Mouse (Mus musculus) retina, postnatal 7 days (tissue): ENCODE results near the gene Tmed9.

Experiments
- DNase-seq: peaks from one replicate; pipeline ENCODE4 v3.0.0-alpha.2; 2012; ENCODE audit warnings: low read depth, low spot score

Gene Tmed9

GRCm38 (mm10) chr13:55573432-55573831 is at the start of gene Tmed9:
Tmed9 (plus strand) TSS chr13:55573732.
- no peak for DNase-seq

DNA sequence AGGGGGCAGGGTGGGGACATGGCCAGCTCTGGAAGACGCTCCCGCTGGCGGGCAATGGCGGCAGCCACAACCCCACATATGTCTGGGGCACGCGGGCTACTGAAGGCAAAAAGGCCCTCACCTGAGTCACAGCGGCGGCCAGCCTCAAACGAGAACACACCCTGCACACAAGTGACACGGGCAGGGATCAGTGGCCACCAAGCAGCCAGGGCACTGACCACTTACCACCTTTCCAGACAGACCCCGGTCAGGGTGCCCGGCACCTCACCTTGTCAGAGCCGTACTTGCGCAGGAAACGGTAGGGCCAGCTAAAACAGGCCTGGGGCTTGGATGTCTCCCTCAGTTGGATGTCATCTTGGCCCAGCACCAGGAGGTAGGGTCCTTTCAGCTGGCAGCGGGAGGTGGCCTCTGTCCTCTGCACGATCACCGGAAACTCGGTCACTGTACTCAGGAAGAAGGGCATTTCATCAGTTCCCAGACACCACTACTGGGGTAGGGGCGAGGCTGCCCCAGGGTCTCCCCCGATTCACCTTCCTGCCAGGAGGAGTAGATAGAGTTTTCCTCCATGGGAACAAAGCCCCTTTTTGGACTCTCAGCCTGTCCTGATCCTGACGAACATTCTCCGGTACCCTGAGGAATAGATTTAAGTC is 49.5 kb upstream of the Tmed9 start:
- DNase-seq = no peak

DNA sequence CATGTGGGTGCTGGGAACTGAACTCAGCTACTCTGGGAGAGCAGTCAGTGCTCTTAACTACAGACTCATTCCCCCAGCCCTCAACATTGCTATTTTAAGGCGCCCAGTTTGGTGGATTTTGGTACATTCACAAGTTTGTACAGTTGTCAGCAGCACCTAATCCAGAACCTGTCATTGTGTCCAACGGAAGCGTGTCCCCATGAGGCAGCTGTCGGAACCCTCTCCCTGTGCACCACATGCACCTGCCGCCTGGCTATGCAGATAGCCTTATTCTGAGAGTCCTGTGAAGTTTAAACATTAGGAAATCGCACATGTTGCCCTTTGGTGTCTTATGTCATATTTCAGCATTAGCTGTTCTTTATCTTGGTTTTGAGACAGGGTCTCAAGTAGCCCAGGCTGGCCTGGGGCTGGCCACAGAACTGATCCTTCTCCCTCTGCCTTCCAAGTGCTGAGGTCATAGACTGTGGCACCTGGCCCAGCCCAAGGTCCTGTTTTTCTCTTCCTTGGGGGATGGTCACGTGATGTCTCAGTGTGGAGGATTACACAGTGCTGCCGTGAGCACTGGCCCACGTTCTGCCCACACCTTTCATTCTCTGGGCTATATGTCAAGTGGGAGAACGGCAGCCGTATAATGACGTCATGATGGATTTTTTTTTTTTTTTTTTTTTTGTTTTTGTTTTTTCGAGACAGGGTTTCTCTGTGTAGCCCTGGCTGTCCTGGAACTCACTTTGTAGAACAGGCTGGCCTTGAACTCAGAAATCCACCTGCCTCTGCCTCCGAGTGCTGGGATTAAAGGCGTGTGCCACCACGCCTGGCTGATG is 47.6 kb upstream of the Tmed9 start:
- DNase-seq = no peak

GRCm38 (mm10) chr13:55527212-55527611 is 46.3 kb upstream of the Tmed9 start:
- no peak for DNase-seq

DNA sequence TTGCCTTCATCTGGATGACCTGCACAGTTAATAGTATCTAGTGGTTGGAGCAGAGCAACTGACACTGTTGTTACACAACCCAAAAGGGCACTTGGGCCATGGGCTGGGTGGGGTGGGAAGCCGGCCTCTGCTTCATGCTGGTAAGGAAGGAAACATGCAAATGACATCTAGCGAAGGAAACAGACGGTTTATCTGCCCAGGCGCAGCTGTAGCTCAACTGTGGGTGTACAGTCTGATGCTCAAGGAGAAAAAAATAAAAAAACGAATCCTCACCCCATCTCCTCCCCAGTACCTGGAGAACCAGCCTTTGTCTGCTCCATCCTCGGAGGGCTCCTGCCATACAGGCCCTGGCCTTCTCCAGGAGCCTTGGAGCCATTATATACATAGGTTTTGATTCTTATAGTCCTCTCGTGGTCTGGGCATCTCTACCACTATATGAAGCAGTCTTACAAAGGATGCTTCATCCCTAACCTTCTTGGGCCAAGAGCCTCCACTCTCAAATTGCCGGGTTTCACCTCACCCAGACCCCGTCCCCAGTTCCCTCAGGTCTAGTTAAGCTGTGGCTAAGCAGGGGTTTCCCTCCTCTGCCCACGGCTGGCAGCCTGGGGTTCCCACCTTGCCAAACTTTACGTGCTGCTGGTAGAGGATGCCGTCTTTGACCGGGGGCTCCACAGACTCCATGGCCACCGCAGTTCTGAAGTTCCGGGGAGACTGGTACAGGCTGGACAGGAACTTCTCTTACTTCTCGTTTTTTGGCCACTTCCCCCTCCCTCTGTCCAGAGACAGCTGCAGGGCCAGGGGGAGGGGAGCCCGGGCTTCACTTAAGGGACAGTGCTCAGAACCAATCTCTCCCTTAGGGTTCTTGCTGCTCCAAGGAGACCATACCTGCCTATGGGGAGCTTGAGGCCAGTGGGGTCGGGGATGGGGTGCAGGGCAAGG is 45.4 kb upstream of the Tmed9 start:
- no peak for DNase-seq

- no peak for DNase-seq
Observed at GRCm38 (mm10) chr13:55529198-55529915, 44.2 kb upstream of the Tmed9 start, which contains the start of gene Dok3. Dok3 (minus strand) TSS chr13:55529296.

DNA sequence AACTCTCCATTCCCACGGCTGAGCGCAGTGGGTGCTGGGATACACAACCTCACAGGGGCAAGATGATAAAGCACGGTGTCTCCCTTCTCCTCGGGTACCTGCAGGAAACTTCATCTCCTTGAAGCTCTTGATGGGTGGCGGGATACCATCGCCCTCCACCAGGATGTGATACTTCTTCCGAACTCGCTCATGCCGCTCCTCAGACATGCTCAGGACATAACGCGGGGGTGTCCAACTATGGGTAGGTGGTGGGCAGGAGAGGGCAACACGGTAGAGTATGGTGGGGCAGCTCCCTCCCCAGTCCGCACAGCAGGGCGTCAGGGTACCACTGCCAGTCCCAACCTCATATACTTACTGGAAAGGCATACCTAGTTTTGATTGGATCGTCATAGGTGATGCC is 38.3 kb upstream of the Tmed9 start:
- DNase-seq = no peak

DNA sequence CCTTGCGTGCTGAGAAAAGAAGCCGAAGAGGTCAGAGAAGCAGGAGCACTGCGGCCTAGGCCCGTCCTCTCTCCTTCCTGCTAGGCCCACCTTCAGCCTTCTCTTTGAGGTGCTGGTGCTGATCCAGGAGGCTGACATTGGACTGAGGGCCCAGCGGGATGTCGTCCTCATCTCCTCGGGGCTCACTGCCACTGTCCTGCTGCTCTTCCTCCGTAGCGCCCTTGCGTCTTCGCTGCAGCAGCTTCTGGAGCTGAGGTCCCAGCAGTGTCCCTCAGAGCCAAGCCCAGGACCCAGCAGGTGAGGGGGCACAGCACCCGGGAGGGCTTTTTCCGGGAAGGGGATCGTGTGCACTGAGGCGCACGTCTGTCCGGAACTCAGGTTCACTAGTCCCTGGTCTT is 37.7 kb upstream of the Tmed9 start:
- no peak for DNase-seq

- peak; percentile 99 for DNase-seq
Observed at GRCm38 (mm10) chr13:55536194-55537175, 37.0 kb upstream of the Tmed9 start, which contains the start of gene Ddx41. Ddx41 (minus strand) TSS chr13:55536658.

- no peak for DNase-seq
Observed at GRCm38 (mm10) chr13:55540933-55541332, 32.6 kb upstream of the Tmed9 start.

- no peak for DNase-seq
Observed at GRCm38 (mm10) chr13:55542891-55543290, 30.6 kb upstream of the Tmed9 start.

- DNase-seq = no peak
Observed at GRCm38 (mm10) chr13:55543447-55543846, 30.1 kb upstream of the Tmed9 start.

DNA sequence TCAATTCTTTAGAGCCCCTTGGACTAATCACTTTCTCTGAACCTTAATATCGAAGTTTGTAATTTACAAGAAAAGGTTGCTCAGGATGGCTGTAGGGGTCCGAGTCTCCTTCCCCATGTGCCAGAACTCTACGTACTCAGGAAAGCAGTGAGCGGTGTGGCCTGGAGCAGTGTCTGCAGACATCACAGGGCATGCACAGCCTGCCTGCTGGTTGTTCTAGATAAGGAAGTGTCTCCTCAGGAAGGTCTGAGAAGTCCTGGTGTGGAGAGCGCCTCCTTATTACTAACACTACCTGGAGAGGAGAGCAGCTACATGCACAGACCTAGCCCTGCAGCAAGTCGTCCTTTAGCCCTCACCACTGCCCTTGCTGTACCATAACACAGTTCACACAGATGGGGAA is 28.7 kb upstream of the Tmed9 start:
- DNase-seq = no peak

- no peak for DNase-seq
Observed at GRCm38 (mm10) chr13:55547916-55548315, 25.6 kb upstream of the Tmed9 start.

- DNase-seq = no peak
Observed at GRCm38 (mm10) chr13:55548426-55548825, 25.1 kb upstream of the Tmed9 start.

DNA sequence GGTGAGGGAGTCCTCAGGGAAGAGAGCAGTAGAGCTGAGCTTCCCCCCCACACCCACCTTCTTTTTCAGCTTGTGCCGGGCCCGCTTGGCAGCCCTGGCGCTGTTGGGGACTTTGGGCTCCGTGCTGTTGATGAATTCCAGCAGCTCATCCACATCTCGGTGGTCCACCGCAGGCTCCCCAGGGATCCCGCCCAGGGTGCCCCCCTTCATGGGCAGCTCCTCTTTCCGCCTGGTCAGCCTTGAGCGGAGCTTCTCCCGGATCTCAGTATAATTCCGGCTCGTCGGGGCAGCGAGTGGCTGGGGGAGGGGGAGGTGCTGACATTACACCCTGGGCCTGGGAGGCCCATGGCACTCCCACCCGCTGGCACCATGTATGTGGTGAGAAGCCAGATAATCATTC is 24.5 kb upstream of the Tmed9 start:
- DNase-seq = no peak

- DNase-seq = no peak
Observed at GRCm38 (mm10) chr13:55555921-55556320, 17.6 kb upstream of the Tmed9 start.

DNA sequence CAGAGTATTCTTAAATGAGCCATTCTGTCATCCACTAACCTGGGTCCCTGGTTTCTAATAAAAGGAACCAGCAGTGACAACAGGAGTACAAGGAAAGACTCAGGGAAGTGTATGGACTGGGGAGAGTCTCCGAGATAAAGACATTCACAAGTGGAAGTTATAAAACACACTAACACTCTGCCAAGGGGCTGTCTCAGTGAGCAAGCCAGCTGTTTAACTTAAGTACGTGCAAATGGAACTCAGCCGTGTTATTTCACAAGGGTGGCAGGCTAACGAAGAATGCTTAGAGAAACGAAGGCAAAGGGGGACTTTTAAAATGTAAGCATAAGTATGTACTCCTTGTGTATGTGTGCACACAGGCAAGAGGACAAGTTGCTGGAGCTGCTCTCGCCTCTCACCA is 16.0 kb upstream of the Tmed9 start:
- no peak for DNase-seq

GRCm38 (mm10) chr13:55563266-55563879 is 10.2 kb upstream of the Tmed9 start:
- no peak for DNase-seq

- DNase-seq = no peak
Observed at GRCm38 (mm10) chr13:55567001-55567400, 6.5 kb upstream of the Tmed9 start.
